Mouse (Mus musculus) embryonic facial prominence, embryonic 10.5 days (tissue): ENCODE measurements around the gene 9530077C05Rik. TPM values are rescaled to one million over a fixed set of nuclear protein-coding genes. Genes with fewer than 3 reads are reported as not detected.

ENCODE experiments used
- DNase-seq: peaks from one replicate; pipeline ENCODE4 v3.0.0-alpha.2; 2017; ENCODE audit warnings: low spot score
- H3K27ac ChIP-seq: fragments of 300-500 bp; sonication (generic); replicated peaks from 2 replicates; pipeline ENCODE4 v1.5.1; 2016; ENCODE audit warnings: mild to moderate bottlenecking
- H3K27me3 ChIP-seq: fragments of 300-500 bp; sonication (generic); replicated peaks from 2 replicates; pipeline ENCODE4 v1.6.1; 2016; ENCODE audit warnings: low read depth, mild to moderate bottlenecking; ENCODE audit not compliant: poor library complexity, severe bottlenecking
- H3K36me3 ChIP-seq: fragments of 300-500 bp; sonication (generic); replicated peaks from 2 replicates; pipeline ENCODE4 v1.6.1; 2016; ENCODE audit warnings: mild to moderate bottlenecking, moderate library complexity
- H3K4me1 ChIP-seq: fragments of 300-500 bp; sonication (generic); 2 replicates; pipeline ENCODE4 v1.6.1; 2016
- H3K4me3 ChIP-seq: fragments of 300-500 bp; sonication (generic); 2 replicates; pipeline ENCODE4 v1.5.1; 2016; ENCODE audit warnings: mild to moderate bottlenecking, moderate library complexity
- H3K9me3 ChIP-seq: fragments of 300-500 bp; sonication (generic); 2 replicates; pipeline ENCODE4 v1.6.1; 2016; ENCODE audit warnings: mild to moderate bottlenecking
- WGBS: fragments of 180-500 bp; shearing (Covaris S2); methylation state at CpG from one replicate; pipeline ENCODE4 v1.1.7; 2016; 5-methylcytosine and 5-hydroxymethylcytosine counted together
- polyA plus RNA-seq: library from polyadenylated mRNA; unstranded; fragments of >200 nt; fragmentation: Nextera tagmentation; extraction: Ambion mirVana; gene quantifications from 2 replicates; pipeline ENCODE4 v1.2.1, GENCODE M21; 2016

The 9530077C05Rik gene
- polyA plus RNA-seq, 1 experiment from 2014 or later, result 6.8 TPM

DNA sequence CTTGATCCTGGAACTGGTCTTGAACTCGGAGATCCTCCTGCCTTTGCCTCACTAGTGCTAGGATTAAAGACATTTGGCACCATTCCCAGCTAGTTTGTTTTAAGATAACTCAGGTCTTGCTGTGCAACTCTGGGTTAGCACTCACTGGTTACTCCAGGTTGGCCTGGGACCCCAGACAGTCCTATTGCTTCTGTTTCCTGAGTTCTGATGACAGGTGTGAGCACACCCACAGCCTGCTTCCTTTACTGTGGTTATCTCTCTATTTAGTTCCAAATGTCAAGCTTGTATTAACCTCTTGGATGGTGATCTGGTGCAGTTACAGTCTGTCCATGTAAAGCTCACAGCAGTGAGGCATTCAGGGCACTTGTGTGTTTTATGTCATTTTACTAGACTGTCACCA is 12.2 kb downstream of the 9530077C05Rik start:
- Histone ChIP-seq H3K36me3 (no peaks in the 10 kb centered on the region), H3K9me3 (no peaks in the 10 kb centered on the region), H3K27me3 (no peaks in the 10 kb centered on the region), H3K4me3 (no peak overlapping the region), H3K27ac (no peak overlapping the region), H3K4me1 (peaks cover 11% of the 10 kb centered on the region)
- no peak for DNase-seq
- WGBS, result 70% methylated on average over 1 of the region's 1 CpGs

DNA sequence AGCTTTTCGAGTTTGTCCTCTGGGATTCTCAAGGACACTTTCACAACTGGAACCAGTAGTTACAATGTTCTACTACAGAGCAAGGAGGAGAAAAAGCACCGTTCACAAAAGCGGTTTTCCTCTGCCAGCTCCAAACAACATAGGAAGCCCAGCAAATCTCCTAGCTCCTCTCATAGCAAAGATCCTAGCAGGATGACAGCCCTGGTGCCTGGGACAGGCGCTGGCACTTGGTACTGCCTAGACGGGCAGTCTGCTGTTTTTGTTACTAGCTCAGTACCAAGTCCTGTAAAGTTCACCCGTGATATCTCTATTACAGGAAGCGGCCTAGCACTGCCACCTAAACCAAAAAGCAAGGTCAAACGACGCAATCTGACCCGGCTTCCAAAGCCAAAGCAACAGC is 12.9 kb downstream of the 9530077C05Rik start:
- 81% methylated on average over 10 of the region's 10 CpGs for WGBS
- DNase-seq, result no peak
- Histone ChIP-seq H3K4me3 (no peak overlapping the region), H3K27ac (no peak overlapping the region), H3K9me3 (no peaks in the 10 kb centered on the region), H3K27me3 (no peaks in the 10 kb centered on the region), H3K36me3 (no peaks in the 10 kb centered on the region), H3K4me1 (peaks cover 17% of the 10 kb centered on the region)

DNA sequence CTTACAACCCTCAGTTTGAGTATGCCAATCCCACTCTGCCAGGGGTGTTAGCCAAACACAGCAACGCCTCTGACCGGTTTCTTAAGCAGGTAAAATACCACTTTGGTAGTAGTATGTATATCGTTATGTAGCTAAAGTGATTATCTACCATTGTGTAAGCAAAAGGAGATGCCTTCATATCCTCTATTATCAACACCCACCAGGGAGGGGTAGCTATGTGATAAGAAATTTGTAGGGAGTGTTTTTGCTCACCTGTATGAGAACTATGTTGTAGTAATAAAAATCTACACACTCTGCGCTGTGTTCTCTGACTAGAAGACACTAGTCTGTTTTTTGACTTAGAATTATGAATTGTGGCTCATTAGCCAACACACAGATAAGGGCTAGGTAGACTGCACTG is 13.4 kb downstream of the 9530077C05Rik start:
- WGBS, result 94% methylated on average over 4 of the region's 4 CpGs
- Histone ChIP-seq H3K27me3 (no peaks in the 10 kb centered on the region), H3K36me3 (no peaks in the 10 kb centered on the region), H3K4me3 (no peak overlapping the region), H3K4me1 (peaks cover 22% of the 10 kb centered on the region), H3K27ac (no peak overlapping the region), H3K9me3 (no peaks in the 10 kb centered on the region)
- DNase-seq, result no peak

DNA sequence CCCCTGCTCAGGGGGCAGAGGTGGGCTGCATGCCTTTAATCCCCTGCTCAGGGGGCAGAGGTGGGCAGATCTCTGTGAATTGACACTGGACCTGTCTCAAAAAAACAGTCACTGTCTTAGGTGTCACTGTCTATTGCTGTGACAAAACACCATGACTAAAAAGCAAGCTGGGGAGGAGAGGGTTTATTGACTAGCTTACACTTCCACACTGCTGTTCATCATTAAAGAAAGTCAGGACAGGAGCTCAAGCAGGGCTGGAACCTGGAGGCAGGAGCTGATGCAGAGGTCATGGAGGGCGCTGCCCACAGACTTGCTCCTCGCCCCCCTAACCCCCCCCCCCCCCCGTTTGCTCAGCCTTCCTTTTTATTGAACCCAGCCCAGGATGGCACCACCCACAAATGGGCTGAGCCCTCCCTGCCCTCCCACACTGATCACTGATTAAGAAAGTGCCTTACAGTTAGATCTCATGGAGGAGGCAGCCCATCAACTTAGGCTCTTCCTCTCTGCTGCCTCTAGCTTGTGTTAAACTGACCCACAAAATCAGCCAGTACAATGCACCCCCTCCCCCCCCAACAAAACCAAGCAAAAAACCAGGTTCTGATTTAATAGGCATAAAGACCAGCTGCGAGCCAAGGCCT is 16.8 kb downstream of the 9530077C05Rik start:
- Histone ChIP-seq H3K9me3 (no peaks in the 10 kb centered on the region), H3K27ac (no peak overlapping the region), H3K4me3 (no peak overlapping the region), H3K4me1 (peaks cover 29% of the 10 kb centered on the region), H3K27me3 (no peaks in the 10 kb centered on the region), H3K36me3 (no peaks in the 10 kb centered on the region)
- WGBS, result 37% methylated on average over 4 of the region's 4 CpGs
- peak; percentile 12 for DNase-seq

DNA sequence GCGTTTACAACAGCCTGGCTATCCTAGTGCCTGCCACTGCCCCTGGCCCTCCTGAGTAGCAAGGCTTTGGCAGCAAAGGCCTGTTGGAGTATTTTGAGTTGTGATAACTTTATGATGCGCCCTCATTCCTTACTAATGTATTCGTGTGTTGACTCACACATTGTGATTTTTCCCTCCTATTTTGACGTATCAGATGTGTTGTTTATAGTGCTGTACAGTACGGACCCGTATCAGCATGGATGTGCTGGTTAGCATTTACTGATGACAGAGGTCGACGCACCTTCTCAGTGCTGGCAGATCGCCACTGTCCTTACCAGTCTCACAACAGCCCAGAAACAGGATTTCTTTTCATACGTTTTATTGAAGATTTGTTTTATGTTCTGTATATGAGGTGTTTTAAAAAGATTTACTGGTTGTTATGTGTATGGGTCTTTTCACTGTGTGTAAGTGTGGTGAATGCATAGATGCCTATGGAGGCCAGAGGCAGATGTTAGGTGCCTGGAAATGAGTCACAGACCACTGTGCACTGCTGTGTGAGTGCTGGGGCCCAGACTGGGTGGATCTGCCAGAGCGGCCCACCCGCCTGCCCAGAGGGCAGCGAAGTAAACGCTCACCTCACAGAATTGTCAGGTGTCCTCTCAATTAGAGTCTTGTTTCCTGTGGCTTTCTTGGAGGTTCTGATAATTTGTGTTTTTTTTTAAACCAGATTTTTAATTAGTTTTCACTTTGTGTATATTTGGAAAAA is 17.5 kb downstream of the 9530077C05Rik start:
- H3K4me3 ChIP-seq, result no peak overlapping the region
- H3K9me3 ChIP-seq, result no peaks in the 10 kb centered on the region
- H3K27ac ChIP-seq, result no peak overlapping the region
- H3K4me1 ChIP-seq, result peaks cover 29% of the 10 kb centered on the region
- WGBS, result 81% methylated on average over 14 of the region's 14 CpGs
- no peaks in the 10 kb centered on the region for H3K27me3 ChIP-seq
- no peak for DNase-seq
- H3K36me3 ChIP-seq, result no peaks in the 10 kb centered on the region

DNA sequence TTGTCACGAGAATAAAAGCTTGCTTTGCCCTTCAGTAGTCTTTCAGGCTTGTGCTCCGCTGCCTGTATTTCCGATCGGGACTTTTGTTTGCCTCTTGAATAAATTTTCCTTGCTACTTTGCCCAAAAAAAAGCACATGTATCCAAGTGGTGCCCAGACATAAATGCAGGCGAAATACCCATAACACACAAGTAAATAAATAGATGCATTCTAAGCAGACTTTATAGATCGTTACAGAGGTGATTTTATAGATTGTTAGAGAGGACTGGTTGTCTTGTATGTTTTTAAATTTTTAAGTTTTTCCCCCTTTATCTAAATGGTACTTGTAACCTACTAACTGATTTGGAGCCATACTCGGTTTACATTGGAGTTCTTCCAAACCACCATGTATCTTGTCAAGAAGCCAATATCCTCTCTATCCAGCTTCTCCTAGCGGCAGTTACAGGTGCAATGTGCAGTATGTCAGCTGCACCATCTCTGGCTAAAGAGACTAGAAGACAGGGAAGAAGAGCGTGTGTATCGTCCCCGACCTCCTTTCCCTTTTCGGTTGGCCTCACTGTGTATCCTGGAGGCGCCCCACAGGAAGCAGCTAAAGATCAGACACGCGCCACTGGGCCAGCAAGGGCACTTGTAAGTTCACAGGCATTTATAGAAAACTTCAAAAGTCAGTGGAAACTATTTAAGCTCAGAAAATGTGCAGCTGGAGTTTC is 18.4 kb downstream of the 9530077C05Rik start:
- H3K36me3 ChIP-seq, result no peaks in the 10 kb centered on the region
- H3K4me1 ChIP-seq, result peaks cover 27% of the 10 kb centered on the region
- no peak overlapping the region for H3K27ac ChIP-seq
- WGBS, result 63% methylated on average over 15 of the region's 15 CpGs
- no peaks in the 10 kb centered on the region for H3K9me3 ChIP-seq
- DNase-seq, result peak; percentile 25
- H3K4me3 ChIP-seq, result 0 out of 2 replicates have a peak overlapping the region, but pooled peaks have one; percentile 3
- H3K27me3 ChIP-seq, result no peaks in the 10 kb centered on the region

DNA sequence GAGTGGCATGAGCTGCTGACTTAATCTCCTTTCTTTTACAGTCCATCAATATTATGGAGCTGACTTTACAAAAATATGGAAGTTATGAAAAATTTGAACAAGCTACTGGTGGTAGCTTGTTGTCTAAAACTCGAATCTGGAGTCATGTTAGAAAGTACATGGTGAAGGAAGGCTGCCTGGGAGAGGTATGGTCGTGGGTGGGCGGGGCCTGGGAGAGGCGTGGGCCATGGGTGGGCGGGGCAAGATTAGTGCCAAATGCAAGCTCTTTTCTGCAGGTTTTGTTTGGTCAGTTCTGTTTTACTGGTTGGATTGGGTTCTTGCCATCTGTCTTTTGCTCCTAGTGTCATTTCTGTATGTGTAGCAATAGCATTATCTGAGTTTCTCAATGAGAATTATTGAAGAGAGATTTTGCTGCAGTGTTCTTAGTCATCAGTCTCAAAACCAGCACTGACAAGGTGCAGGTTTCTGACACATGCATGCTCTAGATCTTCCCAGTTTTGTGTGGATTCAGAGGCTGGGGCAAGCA is 19.1 kb downstream of the 9530077C05Rik start:
- Histone ChIP-seq H3K36me3 (no peaks in the 10 kb centered on the region), H3K27ac (no peak overlapping the region), H3K27me3 (no peaks in the 10 kb centered on the region), H3K4me1 (peaks cover 27% of the 10 kb centered on the region), H3K9me3 (no peaks in the 10 kb centered on the region), H3K4me3 (no peak overlapping the region)
- 33% methylated on average over 5 of the region's 5 CpGs for WGBS
- DNase-seq, result peak; percentile 39

DNA sequence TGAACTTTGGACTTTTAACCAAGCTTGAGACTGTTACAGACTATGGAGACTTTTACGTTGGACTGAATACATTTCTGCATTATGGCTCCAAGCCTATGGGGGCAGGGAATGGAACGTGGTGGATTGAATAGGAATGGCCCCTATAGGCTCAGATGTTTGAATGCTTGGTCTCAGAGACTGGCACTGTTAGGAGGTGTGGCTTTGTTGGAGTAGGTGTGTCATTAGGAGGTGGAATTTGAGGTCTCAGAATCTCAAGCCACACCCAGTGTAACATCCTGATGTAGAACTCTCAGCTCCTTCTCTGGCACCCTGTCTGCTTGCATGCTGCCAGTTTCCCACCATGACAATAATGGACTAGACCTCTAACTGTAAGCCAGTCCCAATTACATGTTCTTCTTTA is 21.9 kb downstream of the 9530077C05Rik start:
- DNase-seq, result no peak
- Histone ChIP-seq H3K4me3 (no peak overlapping the region), H3K36me3 (no peaks in the 10 kb centered on the region), H3K4me1 (peaks cover 20% of the 10 kb centered on the region), H3K9me3 (no peaks in the 10 kb centered on the region), H3K27me3 (no peaks in the 10 kb centered on the region), H3K27ac (no peak overlapping the region)
- 82% methylated on average over 2 of the region's 2 CpGs for whole genome bisulfite sequencing

DNA sequence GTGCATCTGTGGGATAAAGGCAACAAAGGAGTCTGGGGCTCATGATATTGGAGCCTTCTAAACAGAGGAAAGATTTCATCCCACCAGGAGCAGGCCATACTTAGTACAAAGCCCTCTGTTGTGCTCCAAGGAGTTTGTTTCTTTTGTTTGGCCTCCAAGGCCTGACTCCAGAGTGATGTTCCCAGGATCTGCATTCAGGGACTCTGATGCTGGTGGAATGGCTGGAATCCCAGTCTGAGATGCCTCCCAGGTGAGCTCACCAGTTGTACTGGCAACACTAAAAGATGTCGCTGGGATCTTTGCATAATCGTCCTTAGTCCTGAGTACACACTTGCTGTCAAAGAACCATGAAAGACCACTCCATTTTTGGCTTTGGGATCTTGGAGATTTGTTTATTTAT is 22.8 kb downstream of the 9530077C05Rik start:
- H3K36me3 ChIP-seq, result no peaks in the 10 kb centered on the region
- no peak overlapping the region for H3K27ac ChIP-seq
- WGBS, result 88% methylated on average over 2 of the region's 2 CpGs
- peaks cover 12% of the 10 kb centered on the region for H3K4me1 ChIP-seq
- H3K9me3 ChIP-seq, result no peaks in the 10 kb centered on the region
- no peak for DNase-seq
- H3K4me3 ChIP-seq, result no peak overlapping the region
- no peaks in the 10 kb centered on the region for H3K27me3 ChIP-seq

DNA sequence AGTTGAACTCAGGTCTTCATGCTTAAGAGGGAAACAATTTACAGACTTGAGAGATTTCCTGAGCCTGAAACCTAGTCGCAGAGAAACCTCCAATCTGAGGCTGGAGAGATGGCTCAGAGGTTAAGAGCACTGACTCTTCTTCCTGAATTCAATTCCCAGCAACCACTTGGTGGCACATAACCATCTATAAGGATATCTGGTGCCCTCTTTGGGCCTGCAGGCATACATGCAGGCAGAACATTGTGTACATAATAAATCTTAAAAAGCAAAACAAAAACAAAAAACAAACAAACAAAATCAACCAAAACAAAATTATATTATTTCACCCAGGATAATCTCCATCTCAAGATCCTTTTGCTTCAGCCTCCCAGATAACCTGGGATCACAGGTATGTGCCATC is 27.5 kb downstream of the 9530077C05Rik start:
- WGBS, result 52% methylated on average over 1 of the region's 1 CpGs
- H3K4me3 ChIP-seq, result no peak overlapping the region

DNA sequence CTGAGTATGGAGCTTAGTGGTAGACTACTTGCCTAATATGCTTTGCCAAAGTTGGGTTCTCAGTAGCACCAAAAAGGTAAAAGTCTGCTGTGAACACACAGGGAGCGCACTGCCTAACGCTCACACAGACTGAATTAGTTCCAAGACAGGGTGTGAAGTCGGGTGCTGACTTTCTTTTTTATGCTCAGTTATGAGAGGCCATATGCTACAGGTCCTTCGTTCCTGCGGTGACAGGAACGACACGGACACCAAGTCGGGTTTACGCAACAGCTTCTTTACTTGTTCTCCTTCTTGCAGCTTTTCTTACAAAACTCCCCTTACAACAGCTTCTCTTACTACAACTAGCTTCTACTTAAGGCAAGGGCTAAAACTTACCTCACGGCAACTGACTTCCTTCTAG is 31.8 kb downstream of the 9530077C05Rik start:
- Histone ChIP-seq H3K9me3 (no peaks in the 10 kb centered on the region), H3K4me1 (peaks cover 3% of the 10 kb centered on the region; the same call in 1 of the 2 replicates), H3K4me3 (no peak overlapping the region), H3K27ac (no peak overlapping the region), H3K27me3 (no peaks in the 10 kb centered on the region), H3K36me3 (peaks cover 38% of the 10 kb centered on the region)
- DNase-seq, result no peak
- WGBS, result 92% methylated on average over 10 of the region's 10 CpGs

More for the DNA sequence above, 27.5 kb downstream of the 9530077C05Rik start:
- Histone ChIP-seq H3K9me3 (no peaks in the 10 kb centered on the region), H3K36me3 (peaks cover 6% of the 10 kb centered on the region), H3K4me1 (peaks cover 3% of the 10 kb centered on the region; the same call in 1 of the 2 replicates), H3K27me3 (no peaks in the 10 kb centered on the region), H3K27ac (no peak overlapping the region)
- no peak for DNase-seq

DNA sequence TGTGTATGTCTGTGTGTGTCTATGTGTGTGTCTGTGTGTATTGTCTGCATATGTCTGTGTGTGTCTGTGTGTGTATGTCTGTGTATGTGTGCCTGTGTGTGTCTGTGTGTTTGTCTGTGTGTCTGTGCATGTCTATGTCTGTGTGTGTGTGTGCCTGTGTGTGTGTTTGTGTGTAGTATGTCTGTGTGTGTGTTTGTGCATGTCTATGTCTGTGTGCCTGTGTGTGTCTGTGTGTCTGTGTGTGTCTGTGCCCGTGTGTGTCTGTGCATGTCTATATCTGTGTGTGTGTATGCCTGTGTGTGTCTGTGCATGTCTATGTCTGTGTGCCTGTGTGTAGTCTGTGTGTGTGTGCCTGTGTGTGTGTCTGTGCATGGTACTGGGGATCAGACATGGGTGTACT is 33.8 kb downstream of the 9530077C05Rik start:
- Histone ChIP-seq H3K27ac (no peak overlapping the region), H3K9me3 (no peaks in the 10 kb centered on the region), H3K27me3 (no peaks in the 10 kb centered on the region), H3K36me3 (peaks cover 57% of the 10 kb centered on the region), H3K4me3 (no peak overlapping the region), H3K4me1 (peaks cover 3% of the 10 kb centered on the region; the same call in 1 of the 2 replicates)
- DNase-seq, result no peak
- WGBS, result 86% methylated on average over 1 of the region's 1 CpGs
